Mouse (Mus musculus): ENCODE data around the gene Camk2g. TPM values are rescaled to one million over a fixed set of nuclear protein-coding genes. Genes with fewer than 3 reads are reported as not detected.

Camk2g gene
- polyA plus RNA-seq, 1 experiment from 2014 or later: 49.1 TPM

DNA sequence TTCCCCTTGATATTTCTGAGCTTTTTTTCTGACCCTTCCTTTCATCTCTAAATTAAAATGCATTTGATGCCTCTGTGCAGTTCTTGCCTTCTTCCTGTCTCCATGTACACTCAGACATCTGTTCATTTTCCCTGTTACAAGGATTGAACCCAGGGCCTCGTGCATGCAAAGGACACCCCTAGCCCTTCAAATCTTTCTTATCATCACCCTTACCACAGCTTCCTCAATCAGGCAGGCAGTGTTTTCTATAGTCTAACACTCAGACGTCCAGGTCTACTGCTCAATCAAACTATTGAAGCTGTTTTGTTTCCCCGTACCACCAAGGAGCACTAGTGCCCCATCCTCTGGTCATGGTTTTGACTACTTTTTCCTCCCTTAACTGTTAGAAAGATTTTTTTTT lies 40.1 kb downstream of the Camk2g start:
- no peaks in the 10 kb centered on the region for H3K27me3 ChIP-seq (replicated peaks)
- H3K4me2 ChIP-seq: no peak overlapping the region
- WGBS: 79% methylated on average over 3 of the region's 3 CpGs
- H3K27ac ChIP-seq: no peak overlapping the region
- peaks cover 37% of the 10 kb centered on the region for H3K36me3 ChIP-seq
- no peak overlapping the region for H3K9ac ChIP-seq
- H3K4me3 ChIP-seq (replicated peaks): no peak overlapping the region
- ATAC-seq (ENCODE audit: insufficient read depth, low FRiP score, low read depth): no peak
- H3K9me3 ChIP-seq: no peaks in the 10 kb centered on the region
- H3K4me1 ChIP-seq: no peaks in the 10 kb centered on the region

DNA sequence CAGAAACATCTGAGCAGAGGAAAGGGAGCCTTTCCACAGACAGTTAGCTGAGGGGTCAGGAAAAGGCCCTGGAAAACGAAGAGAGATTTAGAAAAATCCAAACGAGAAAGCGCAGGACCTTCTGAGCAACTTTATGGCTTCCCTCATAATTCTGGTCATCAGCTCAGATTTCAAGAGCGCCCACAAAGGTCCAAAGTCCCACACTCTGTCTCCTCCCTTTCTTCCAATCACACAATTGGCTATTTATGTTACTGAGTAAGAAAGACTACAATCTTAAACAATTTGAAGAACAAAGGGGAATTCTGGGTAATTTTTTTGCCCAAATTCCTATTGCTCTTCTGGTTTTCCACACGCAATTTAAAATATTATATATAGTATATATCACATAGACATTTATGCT lies 43.4 kb downstream of the Camk2g start:
- ATAC-seq (ENCODE audit: insufficient read depth, low FRiP score, low read depth): no peak
- 79% methylated on average over 5 of the region's 5 CpGs for WGBS
- Histone ChIP-seq H3K4me3 (replicated peaks) (no peak overlapping the region), H3K27ac (no peak overlapping the region), H3K27me3 (replicated peaks) (no peaks in the 10 kb centered on the region), H3K4me2 (no peak overlapping the region), H3K4me1 (no peaks in the 10 kb centered on the region), H3K36me3 (peaks cover 10% of the 10 kb centered on the region), H3K9me3 (no peaks in the 10 kb centered on the region), H3K9ac (no peak overlapping the region)

DNA sequence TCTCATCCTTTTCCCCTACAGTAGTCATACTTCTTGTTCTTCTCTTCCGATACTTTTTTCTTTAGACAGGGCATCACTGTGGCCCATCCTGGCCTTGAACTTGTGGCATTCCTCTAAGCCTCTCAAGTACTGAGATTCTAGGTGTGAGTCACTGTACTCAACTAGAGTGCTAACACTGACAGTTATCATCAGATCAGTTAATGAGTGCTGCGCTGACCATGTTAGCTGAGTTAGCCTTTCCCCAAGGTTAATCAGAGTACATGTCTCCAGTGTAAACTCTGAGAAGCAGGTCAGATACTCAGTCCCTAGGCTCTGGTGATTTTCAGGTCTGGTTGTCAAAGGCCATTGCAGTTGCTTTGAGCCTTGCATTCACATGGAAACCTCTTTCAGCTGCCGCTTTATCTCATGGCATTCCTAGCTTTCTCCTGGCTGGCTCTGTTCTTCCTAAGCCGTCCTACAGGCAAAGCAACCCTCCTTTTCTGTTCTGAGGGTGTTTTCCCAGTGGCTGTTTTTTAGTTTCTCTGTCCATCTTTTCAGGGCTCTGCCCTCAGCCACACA lies 44.3 kb downstream of the Camk2g start:
- ATAC-seq (ENCODE audit: insufficient read depth, low FRiP score, low read depth): no peak
- Histone ChIP-seq H3K4me3 (replicated peaks) (no peak overlapping the region), H3K27ac (no peak overlapping the region), H3K36me3 (peaks cover 8% of the 10 kb centered on the region), H3K9ac (no peak overlapping the region), H3K9me3 (no peaks in the 10 kb centered on the region), H3K4me1 (no peaks in the 10 kb centered on the region), H3K27me3 (replicated peaks) (no peaks in the 10 kb centered on the region), H3K4me2 (no peak overlapping the region)
- WGBS: 79% methylated on average over 4 of the region's 4 CpGs

DNA sequence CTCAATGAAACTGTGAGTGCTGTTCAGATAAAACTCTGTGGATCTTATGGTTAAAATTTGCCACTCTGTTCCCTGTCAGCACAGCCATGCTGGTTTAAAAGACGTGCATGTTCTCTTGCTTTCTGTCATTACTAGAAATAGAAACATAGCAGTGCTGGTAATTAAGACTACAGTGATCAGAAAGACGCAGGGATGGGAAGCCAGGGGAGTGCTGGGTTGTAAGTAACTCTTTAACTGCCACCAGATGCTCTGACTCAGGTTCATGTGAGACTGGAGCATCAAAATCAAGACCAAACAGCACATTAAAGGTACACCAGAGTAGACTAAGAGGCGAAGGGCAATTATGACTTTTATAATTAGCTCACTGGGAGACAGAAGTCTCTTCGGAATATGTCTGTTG lies 45.5 kb downstream of the Camk2g start:
- no peaks in the 10 kb centered on the region for H3K9me3 ChIP-seq
- no peak for ATAC-seq (ENCODE audit: insufficient read depth, low FRiP score, low read depth)
- H3K27me3 ChIP-seq (replicated peaks): no peaks in the 10 kb centered on the region
- no peak overlapping the region for H3K9ac ChIP-seq
- no peak overlapping the region for H3K4me2 ChIP-seq
- WGBS: 71% methylated on average over 4 of the region's 4 CpGs
- no peaks in the 10 kb centered on the region for H3K4me1 ChIP-seq
- peaks cover 19% of the 10 kb centered on the region for H3K36me3 ChIP-seq
- H3K27ac ChIP-seq: no peak overlapping the region
- H3K4me3 ChIP-seq (replicated peaks): no peak overlapping the region

DNA sequence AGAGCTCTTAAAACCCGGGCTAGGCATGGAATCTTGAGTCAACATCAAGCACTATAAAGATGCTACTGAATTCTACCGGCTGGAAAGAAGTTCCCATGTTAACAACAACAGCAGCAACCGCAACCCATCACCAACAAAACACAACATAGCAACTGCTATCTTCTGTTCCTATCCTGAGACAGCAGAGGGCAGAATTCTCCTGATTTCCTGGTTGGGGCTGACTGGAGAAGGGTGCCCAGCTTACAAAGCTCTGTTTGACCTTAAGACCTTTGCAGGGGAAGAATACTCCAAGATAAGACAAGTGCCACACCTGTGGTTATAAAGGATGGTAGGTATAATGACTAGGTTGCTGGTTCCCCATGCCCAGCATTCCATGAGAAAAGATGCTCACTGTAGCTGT lies 47.0 kb downstream of the Camk2g start:
- Histone ChIP-seq H3K27ac (no peak overlapping the region), H3K36me3 (peaks cover 19% of the 10 kb centered on the region), H3K9ac (no peak overlapping the region), H3K4me1 (no peaks in the 10 kb centered on the region), H3K4me2 (no peak overlapping the region), H3K4me3 (replicated peaks) (no peak overlapping the region), H3K9me3 (no peaks in the 10 kb centered on the region), H3K27me3 (replicated peaks) (no peaks in the 10 kb centered on the region)
- no peak for ATAC-seq (ENCODE audit: insufficient read depth, low FRiP score, low read depth)
- 84% methylated on average over 3 of the region's 3 CpGs for WGBS

DNA sequence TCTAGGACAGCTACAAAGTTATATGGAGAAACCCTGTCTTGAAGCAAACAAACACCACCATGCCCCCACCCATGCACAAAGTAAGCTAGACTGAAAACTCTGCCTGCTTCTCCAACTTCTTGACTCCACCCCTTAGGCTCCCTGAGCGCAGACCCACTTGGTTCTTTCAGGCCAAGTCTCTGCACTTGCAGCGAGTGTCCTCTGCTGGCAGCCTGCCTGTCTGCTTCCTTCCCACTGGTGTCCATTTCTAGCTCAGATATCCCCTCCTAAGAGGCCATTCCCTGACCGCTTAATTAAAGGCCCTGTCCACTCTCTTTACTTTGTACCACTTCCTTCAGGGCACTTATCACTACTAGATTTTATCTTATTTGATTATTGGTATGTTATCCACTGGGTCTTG lies 50.3 kb downstream of the Camk2g start:
- no peak overlapping the region for H3K9ac ChIP-seq
- ATAC-seq (ENCODE audit: insufficient read depth, low FRiP score, low read depth): no peak
- H3K36me3 ChIP-seq: peaks cover 24% of the 10 kb centered on the region
- no peak overlapping the region for H3K27ac ChIP-seq
- no peak overlapping the region for H3K4me2 ChIP-seq
- H3K4me1 ChIP-seq: no peaks in the 10 kb centered on the region
- no peaks in the 10 kb centered on the region for H3K9me3 ChIP-seq
- H3K4me3 ChIP-seq (replicated peaks): no peak overlapping the region
- H3K27me3 ChIP-seq (replicated peaks): no peaks in the 10 kb centered on the region
- 57% methylated on average over 3 of the region's 3 CpGs for WGBS

DNA sequence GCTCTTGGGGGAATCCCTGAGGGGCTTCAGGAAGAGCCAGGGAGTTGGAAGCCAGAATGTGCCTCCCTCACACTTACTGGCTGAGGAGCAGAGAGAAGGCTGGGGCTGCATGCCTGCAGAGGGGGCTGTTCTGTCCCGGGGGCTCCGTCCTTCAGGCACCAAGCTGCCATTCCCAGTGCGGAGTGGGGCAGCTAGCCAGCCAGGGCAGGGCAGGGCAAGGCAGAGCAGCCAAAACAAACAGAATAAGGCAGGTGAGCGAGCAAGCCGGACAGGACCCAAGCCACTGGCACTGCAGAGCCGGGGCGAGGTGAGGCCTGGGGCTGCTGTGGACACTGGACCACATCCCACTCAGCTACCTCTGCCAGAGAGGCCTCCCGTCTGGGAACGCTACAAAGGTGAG lies 52.6 kb downstream of the Camk2g start:
- Histone ChIP-seq H3K4me3 (replicated peaks) (no peak overlapping the region), H3K9ac (no peak overlapping the region), H3K27ac (no peak overlapping the region), H3K9me3 (no peaks in the 10 kb centered on the region), H3K36me3 (peaks cover 33% of the 10 kb centered on the region), H3K27me3 (replicated peaks) (no peaks in the 10 kb centered on the region), H3K4me2 (no peak overlapping the region), H3K4me1 (no peaks in the 10 kb centered on the region)
- ATAC-seq (ENCODE audit: insufficient read depth, low FRiP score, low read depth): no peak; the same call in 1 of the 2 replicates
- WGBS: 76% methylated on average over 9 of the region's 9 CpGs

DNA sequence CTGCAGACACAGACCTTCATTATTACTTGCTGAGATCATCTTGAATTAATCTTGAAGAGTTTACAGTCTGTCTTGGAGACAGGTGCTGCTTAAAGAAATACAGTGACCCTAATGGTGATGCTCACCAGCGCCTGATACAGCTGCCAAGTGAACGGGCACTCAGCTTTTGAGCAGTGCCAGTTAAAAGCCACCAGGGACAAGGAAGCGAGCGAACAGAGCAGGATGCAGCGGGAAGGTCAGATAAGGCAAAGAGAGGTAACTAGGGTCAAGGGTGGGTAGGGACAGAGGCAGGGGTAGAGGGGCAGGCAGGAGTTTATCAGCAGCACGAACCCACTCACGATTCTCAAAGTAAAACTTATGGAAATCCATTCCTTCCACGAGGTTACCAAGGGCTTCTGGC lies 55.4 kb downstream of the Camk2g start:
- Histone ChIP-seq H3K9me3 (no peaks in the 10 kb centered on the region), H3K4me2 (no peak overlapping the region), H3K36me3 (peaks cover 19% of the 10 kb centered on the region), H3K27ac (no peak overlapping the region), H3K9ac (no peak overlapping the region), H3K27me3 (replicated peaks) (no peaks in the 10 kb centered on the region), H3K4me1 (peaks cover 5% of the 10 kb centered on the region), H3K4me3 (replicated peaks) (no peak overlapping the region)
- ATAC-seq (ENCODE audit: insufficient read depth, low FRiP score, low read depth): no peak
- WGBS: 79% methylated on average over 8 of the region's 8 CpGs

DNA sequence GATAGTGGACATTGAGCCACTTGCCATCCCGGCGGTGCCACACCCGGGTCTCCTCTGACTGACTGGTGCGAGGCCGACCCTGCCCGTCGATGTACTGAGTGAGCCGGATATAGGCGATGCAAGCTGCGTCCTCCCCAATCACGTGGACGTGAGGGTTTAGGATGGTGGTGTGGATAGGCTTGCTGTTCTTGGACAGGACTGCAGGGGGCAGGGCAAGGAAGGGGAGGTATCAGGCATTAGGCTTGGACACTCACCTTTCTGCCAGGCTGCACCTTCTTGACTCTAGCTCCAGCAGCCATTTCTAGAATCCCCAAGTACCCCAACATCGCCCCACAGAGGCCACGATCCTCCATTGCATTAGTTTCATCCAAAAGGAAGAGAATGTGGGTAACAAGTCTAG lies 56.6 kb downstream of the Camk2g start:
- Histone ChIP-seq H3K9ac (no peak overlapping the region), H3K4me2 (no peak overlapping the region), H3K36me3 (peaks cover 19% of the 10 kb centered on the region), H3K27me3 (replicated peaks) (no peaks in the 10 kb centered on the region), H3K27ac (no peak overlapping the region), H3K9me3 (no peaks in the 10 kb centered on the region), H3K4me1 (peaks cover 5% of the 10 kb centered on the region), H3K4me3 (replicated peaks) (no peak overlapping the region)
- no peak for ATAC-seq (ENCODE audit: insufficient read depth, low FRiP score, low read depth)
- 37% methylated on average over 14 of the region's 14 CpGs for WGBS

DNA sequence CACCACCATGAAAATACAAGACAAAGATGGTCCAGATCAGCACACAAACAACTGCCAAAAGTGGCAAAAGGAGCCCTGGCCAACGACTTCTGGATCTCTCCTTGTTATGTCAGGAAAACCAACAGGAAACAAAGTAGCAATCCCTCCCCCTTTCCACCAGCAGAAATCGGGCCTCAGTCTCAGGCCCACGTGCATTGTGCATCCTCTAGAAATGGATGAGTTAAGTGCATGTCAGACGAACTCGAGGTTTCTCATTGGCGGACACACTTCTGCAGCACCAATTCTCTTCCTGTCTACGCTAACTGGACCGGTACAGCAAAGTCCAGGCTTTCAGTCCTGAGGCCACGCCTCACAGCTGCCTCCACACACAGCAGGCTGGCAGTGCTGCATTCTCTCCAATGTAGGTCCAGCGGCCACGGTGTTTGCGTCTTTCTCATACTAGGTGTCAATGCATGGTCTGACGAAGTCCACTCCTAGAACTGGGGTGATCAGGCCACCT lies 57.9 kb downstream of the Camk2g start:
- Histone ChIP-seq H3K9me3 (no peaks in the 10 kb centered on the region), H3K4me3 (replicated peaks) (no peak overlapping the region), H3K4me2 (no peak overlapping the region), H3K36me3 (peaks cover 19% of the 10 kb centered on the region), H3K27ac (no peak overlapping the region; the same call in 1 of the 2 replicates), H3K4me1 (peaks cover 5% of the 10 kb centered on the region), H3K27me3 (replicated peaks) (no peaks in the 10 kb centered on the region), H3K9ac (no peak overlapping the region)
- ATAC-seq (ENCODE audit: insufficient read depth, low FRiP score, low read depth): no peak
- WGBS: 85% methylated on average over 13 of the region's 13 CpGs

DNA sequence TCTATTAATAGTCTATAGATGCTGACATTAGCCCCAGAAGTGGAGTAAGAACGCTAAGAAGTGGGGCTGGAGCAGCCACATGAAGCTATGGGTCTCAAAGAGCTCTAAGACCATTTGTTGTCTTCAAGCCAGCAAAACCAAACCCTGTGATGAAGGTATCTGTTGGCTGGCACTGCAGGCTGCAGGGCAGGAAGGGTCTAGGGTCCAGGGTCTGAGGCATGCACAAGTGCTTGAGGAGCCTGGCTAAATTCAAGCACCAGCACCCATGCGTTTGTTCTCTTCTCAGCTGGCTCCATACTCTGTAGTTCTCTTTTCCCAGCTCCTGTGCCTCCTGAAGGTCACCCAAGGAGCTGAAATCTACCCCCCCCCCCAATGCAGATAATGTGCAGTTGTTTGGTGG lies 58.8 kb downstream of the Camk2g start:
- Histone ChIP-seq H3K4me2 (no peak overlapping the region), H3K4me1 (peaks cover 5% of the 10 kb centered on the region), H3K27me3 (replicated peaks) (no peaks in the 10 kb centered on the region), H3K4me3 (replicated peaks) (no peak overlapping the region), H3K27ac (peak overlapping the region; percentile 68; the same call in 1 of the 2 replicates), H3K9ac (no peak overlapping the region; the same call in 1 of the 2 replicates), H3K36me3 (peaks cover 24% of the 10 kb centered on the region), H3K9me3 (no peaks in the 10 kb centered on the region)
- ATAC-seq (ENCODE audit: insufficient read depth, low FRiP score, low read depth): no peak
- WGBS: 57% methylated on average over 2 of the region's 2 CpGs

DNA sequence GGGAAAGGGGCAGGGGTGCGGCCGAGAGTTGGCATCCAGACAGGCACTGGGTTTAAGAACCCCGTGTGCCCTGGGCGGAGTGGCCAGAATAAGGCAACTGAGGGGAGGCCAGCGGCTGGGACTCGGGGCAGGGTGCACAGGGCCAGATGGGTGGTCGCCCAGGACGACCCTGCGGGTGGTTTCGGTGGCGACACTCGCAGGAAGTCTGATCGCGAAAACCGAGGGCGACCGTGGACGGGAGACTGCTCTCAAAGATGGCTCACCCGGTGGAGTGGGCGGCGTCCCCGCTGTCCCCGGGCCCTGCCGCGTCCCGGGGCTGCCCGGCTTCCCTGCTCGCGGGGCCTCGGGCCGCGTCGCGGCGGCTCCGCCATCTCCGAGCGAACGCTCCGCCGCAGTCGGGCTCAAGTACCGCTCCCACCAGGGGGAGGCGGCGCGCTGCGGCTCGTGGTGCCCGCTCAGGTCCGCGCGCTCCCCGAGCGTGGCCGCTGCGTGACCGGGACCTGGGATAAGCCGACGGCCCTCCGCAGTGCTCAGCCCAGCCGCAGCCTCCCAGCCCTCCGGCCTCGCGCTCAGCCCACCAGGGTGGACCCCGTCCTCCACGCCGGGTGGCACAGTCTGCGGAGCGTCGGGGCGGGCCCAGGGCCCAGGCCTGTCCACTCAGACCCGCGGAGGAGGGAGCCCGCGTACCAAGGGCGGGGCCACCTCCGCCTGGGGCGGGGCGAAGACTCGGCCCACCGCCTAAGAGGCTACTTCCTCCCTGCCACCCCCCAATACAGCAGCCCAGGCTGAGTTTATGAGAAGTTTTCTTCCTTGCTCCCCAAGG lies 59.7 kb downstream of the Camk2g start, which contains the start of gene Ndst2:
Gene Ndst2 (minus strand): TSS at position 611 of the 823 bp plus-strand sequence.
- peak within 1 kb of the TSS; percentile 86 for H3K4me3 ChIP-seq (replicated peaks)
- H3K4me2 ChIP-seq: peak within 1 kb of the TSS; percentile 85
- ATAC-seq (ENCODE audit: insufficient read depth, low FRiP score, low read depth): peak; percentile 98
- peaks cover 29% of the 10 kb centered on the region for H3K36me3 ChIP-seq
- H3K9ac ChIP-seq: peak within 1 kb of the TSS; percentile 88
- H3K9me3 ChIP-seq: no peaks in the 10 kb centered on the region
- peak within 1 kb of the TSS; percentile 93 for H3K27ac ChIP-seq
- WGBS: under 1% methylated on average over 77 of the region's 81 CpGs
- peaks cover 5% of the 10 kb centered on the region for H3K4me1 ChIP-seq
- H3K27me3 ChIP-seq (replicated peaks): no peaks in the 10 kb centered on the region

All from stomach, embryonic 15.5 days (tissue).